Mouse (Mus musculus): ENCODE data around the gene Zfp362.

Zfp362 gene

GRCm38 (mm10) chr4:128729709-128730037 lies 76.2 kb downstream of the Zfp362 start:
- no peak for DNase-seq (ENCODE audit: low read depth, low spot score)

GRCm38 (mm10) chr4:128729033-128729708 lies 76.7 kb downstream of the Zfp362 start:
- DNase-seq (ENCODE audit: low read depth, low spot score), result no peak

- DNase-seq (ENCODE audit: low read depth, low spot score), result no peak
Observed at GRCm38 (mm10) chr4:128728431-128728851, 77.4 kb downstream of the Zfp362 start.

GRCm38 (mm10) chr4:128727721-128728430 lies 78.0 kb downstream of the Zfp362 start:
- DNase-seq (ENCODE audit: low read depth, low spot score), result no peak

GRCm38 (mm10) chr4:128727019-128727720 lies 78.7 kb downstream of the Zfp362 start:
- DNase-seq (ENCODE audit: low read depth, low spot score), result no peak

GRCm38 (mm10) chr4:128724059-128724458 lies 81.8 kb downstream of the Zfp362 start:
- no peak for DNase-seq (ENCODE audit: low read depth, low spot score)

GRCm38 (mm10) chr4:128723431-128723830 lies 82.4 kb downstream of the Zfp362 start:
- DNase-seq (ENCODE audit: low read depth, low spot score), result no peak

Measured in skeletal muscle tissue, adult 2 months (tissue).